Mouse (Mus musculus) midbrain, embryonic 12.5 days (tissue): ENCODE measurements around the gene Ntm. TPM values are rescaled to one million over a fixed set of nuclear protein-coding genes. Genes with fewer than 3 reads are reported as not detected.

Experiments
- ATAC-seq: fragments of 200-750 bp; cut with Nextera tagmentation; 2 replicates; pipeline ENCODE4 v1.8.0; 2017; ENCODE audit warnings: low read depth, moderate TSS enrichment, moderate library complexity; ENCODE audit not compliant: low FRiP score
- H3K27ac ChIP-seq: fragments of 300-500 bp; sonication (generic); replicated peaks from 2 replicates; pipeline ENCODE4 v1.5.1; 2016; ENCODE audit warnings: mild to moderate bottlenecking
- H3K27me3 ChIP-seq: fragments of 300-500 bp; sonication (generic); 2 replicates; pipeline ENCODE4 v1.6.1; 2016; ENCODE audit warnings: mild to moderate bottlenecking
- H3K36me3 ChIP-seq: fragments of 300-500 bp; sonication (generic); 2 replicates; pipeline ENCODE4 v1.6.1; 2016
- H3K4me1 ChIP-seq: fragments of 300-500 bp; sonication (generic); 2 replicates; pipeline ENCODE4 v1.6.1; 2016
- H3K4me2 ChIP-seq: fragments of 300-500 bp; sonication (generic); replicated peaks from 2 replicates; pipeline ENCODE4 v1.6.1; 2016; ENCODE audit warnings: mild to moderate bottlenecking, moderate library complexity
- H3K4me3 ChIP-seq: fragments of 300-500 bp; sonication (generic); 2 replicates; pipeline ENCODE4 v1.5.1; 2016; ENCODE audit warnings: mild to moderate bottlenecking
- H3K9ac ChIP-seq: fragments of 300-500 bp; sonication (generic); replicated peaks from 2 replicates; pipeline ENCODE4 v1.6.1; 2016; ENCODE audit warnings: mild to moderate bottlenecking, moderate library complexity
- H3K9me3 ChIP-seq: fragments of 300-500 bp; sonication (generic); 2 replicates; pipeline ENCODE4 v1.6.1; 2016; ENCODE audit warnings: mild to moderate bottlenecking
- WGBS: fragments of 180-500 bp; shearing (Covaris S2); methylation state at CpG from one replicate; pipeline ENCODE4 v1.1.7; 2016; 5-methylcytosine and 5-hydroxymethylcytosine counted together
- polyA plus RNA-seq: library from polyadenylated mRNA; unstranded; fragments of >200 nt; fragmentation: Nextera tagmentation; extraction: Ambion mirVana; gene quantifications from 2 replicates; pipeline ENCODE4 v1.2.1, GENCODE M21; 2016

The Ntm gene
- polyA plus RNA-seq, 1 experiment from 2014 or later, result 39.0 TPM

- peak overlapping the region; percentile 23 for H3K4me3 ChIP-seq
These were observed 19.5 kb downstream of the Ntm start for GRCm38 (mm10) chr9:29943209-29944070.

GRCm38 (mm10) chr9:29942183-29942952 is 20.6 kb downstream of the Ntm start:
- 65% methylated on average over 11 of the region's 11 CpGs for WGBS
- no peak overlapping the region for H3K4me2 ChIP-seq
- H3K4me1 ChIP-seq, result peaks cover 22% of the 10 kb centered on the region
- no peaks in the 10 kb centered on the region for H3K9me3 ChIP-seq
- no peak overlapping the region for H3K9ac ChIP-seq
- peaks cover 15% of the 10 kb centered on the region for H3K27me3 ChIP-seq
- H3K4me3 ChIP-seq, result no peak overlapping the region
- no peak overlapping the region for H3K27ac ChIP-seq
- H3K36me3 ChIP-seq, result no peaks in the 10 kb centered on the region
- ATAC-seq, result no peak

More at GRCm38 (mm10) chr9:29943209-29944070, 19.5 kb downstream of the Ntm start:
- H3K4me2 ChIP-seq, result peak overlapping the region; percentile 43
- peak; percentile 47; the same call in 1 of the 2 replicates for ATAC-seq
- 0 out of 2 replicates have a peak overlapping the region, but pooled peaks have one; percentile 0 for H3K9ac ChIP-seq
- peaks cover 15% of the 10 kb centered on the region for H3K27me3 ChIP-seq
- H3K27ac ChIP-seq, result no peak overlapping the region
- H3K9me3 ChIP-seq, result no peaks in the 10 kb centered on the region
- peaks cover 22% of the 10 kb centered on the region for H3K4me1 ChIP-seq
- H3K36me3 ChIP-seq, result no peaks in the 10 kb centered on the region
- WGBS, result 12% methylated on average over 20 of the region's 20 CpGs

GRCm38 (mm10) chr9:29939517-29940034 is 23.4 kb downstream of the Ntm start:
- no peaks in the 10 kb centered on the region for H3K9me3 ChIP-seq
- no peak overlapping the region for H3K27ac ChIP-seq
- no peaks in the 10 kb centered on the region for H3K36me3 ChIP-seq
- no peak overlapping the region for H3K4me3 ChIP-seq
- H3K4me1 ChIP-seq, result peaks cover 27% of the 10 kb centered on the region
- peaks cover 12% of the 10 kb centered on the region for H3K27me3 ChIP-seq
- H3K4me2 ChIP-seq, result no peak overlapping the region
- 65% methylated on average over 16 of the region's 16 CpGs for WGBS
- ATAC-seq, result no peak
- H3K9ac ChIP-seq, result no peak overlapping the region

- Histone ChIP-seq H3K4me1 (no peaks in the 10 kb centered on the region; the same call in 1 of the 2 replicates), H3K27ac (no peak overlapping the region), H3K9ac (no peak overlapping the region), H3K9me3 (no peaks in the 10 kb centered on the region), H3K4me2 (no peak overlapping the region), H3K4me3 (no peak overlapping the region), H3K36me3 (no peaks in the 10 kb centered on the region), H3K27me3 (peaks cover 5% of the 10 kb centered on the region)
- 91% methylated on average over 4 of the region's 4 CpGs for WGBS
- ATAC-seq, result no peak
These were observed 34.1 kb downstream of the Ntm start for GRCm38 (mm10) chr9:29928796-29929195.

GRCm38 (mm10) chr9:29925382-29925781 is 37.6 kb downstream of the Ntm start:
- Histone ChIP-seq H3K27ac (no peak overlapping the region), H3K9me3 (no peaks in the 10 kb centered on the region), H3K4me1 (peaks cover 13% of the 10 kb centered on the region), H3K36me3 (no peaks in the 10 kb centered on the region), H3K4me2 (no peak overlapping the region), H3K4me3 (no peak overlapping the region), H3K27me3 (no peaks in the 10 kb centered on the region), H3K9ac (no peak overlapping the region)
- 88% methylated on average over 3 of the region's 3 CpGs for WGBS
- no peak for ATAC-seq

- H3K4me2 ChIP-seq, result no peak overlapping the region
- no peak overlapping the region for H3K9ac ChIP-seq
- ATAC-seq, result no peak
- no peak overlapping the region for H3K27ac ChIP-seq
- no peaks in the 10 kb centered on the region for H3K9me3 ChIP-seq
- no peak overlapping the region for H3K4me3 ChIP-seq
- 68% methylated on average over 9 of the region's 9 CpGs for WGBS
- H3K4me1 ChIP-seq, result 0 out of 2 replicates have a peak, but pooled peaks cover 9% of the 10 kb centered on the region
- no peaks in the 10 kb centered on the region for H3K27me3 ChIP-seq
- no peaks in the 10 kb centered on the region for H3K36me3 ChIP-seq
These were observed 64.4 kb downstream of the Ntm start for GRCm38 (mm10) chr9:29898406-29899054.

GRCm38 (mm10) chr9:29897448-29897847 is 65.5 kb downstream of the Ntm start:
- H3K27ac ChIP-seq, result no peak overlapping the region
- 71% methylated on average over 4 of the region's 4 CpGs for WGBS
- H3K9me3 ChIP-seq, result no peaks in the 10 kb centered on the region
- H3K4me1 ChIP-seq, result 0 out of 2 replicates have a peak, but pooled peaks cover 9% of the 10 kb centered on the region
- H3K4me2 ChIP-seq, result no peak overlapping the region
- ATAC-seq, result no peak
- no peaks in the 10 kb centered on the region for H3K27me3 ChIP-seq
- no peak overlapping the region for H3K4me3 ChIP-seq
- H3K9ac ChIP-seq, result no peak overlapping the region
- H3K36me3 ChIP-seq, result no peaks in the 10 kb centered on the region

GRCm38 (mm10) chr9:29892792-29893191 is 70.1 kb downstream of the Ntm start:
- WGBS, result 79% methylated on average over 5 of the region's 5 CpGs
- Histone ChIP-seq H3K4me3 (no peak overlapping the region), H3K4me2 (no peak overlapping the region), H3K9me3 (no peaks in the 10 kb centered on the region), H3K4me1 (0 out of 2 replicates have a peak, but pooled peaks cover 3% of the 10 kb centered on the region), H3K9ac (no peak overlapping the region), H3K27me3 (no peaks in the 10 kb centered on the region), H3K27ac (no peak overlapping the region), H3K36me3 (no peaks in the 10 kb centered on the region)
- no peak for ATAC-seq

- ATAC-seq, result no peak
- no peak overlapping the region for H3K4me3 ChIP-seq
- H3K27me3 ChIP-seq, result no peaks in the 10 kb centered on the region
- H3K27ac ChIP-seq, result no peak overlapping the region
- no peak overlapping the region for H3K9ac ChIP-seq
- H3K4me1 ChIP-seq, result no peaks in the 10 kb centered on the region
- no peaks in the 10 kb centered on the region for H3K9me3 ChIP-seq
- WGBS, result 87% methylated on average over 3 of the region's 3 CpGs
- no peak overlapping the region for H3K4me2 ChIP-seq
- H3K36me3 ChIP-seq, result no peaks in the 10 kb centered on the region
These were observed 74.2 kb downstream of the Ntm start for GRCm38 (mm10) chr9:29888712-29889111.

GRCm38 (mm10) chr9:29887924-29888323 is 75.0 kb downstream of the Ntm start:
- H3K4me3 ChIP-seq, result no peak overlapping the region
- no peak overlapping the region for H3K4me2 ChIP-seq
- H3K27me3 ChIP-seq, result no peaks in the 10 kb centered on the region
- H3K36me3 ChIP-seq, result no peaks in the 10 kb centered on the region
- 88% methylated on average over 5 of the region's 5 CpGs for WGBS
- no peaks in the 10 kb centered on the region for H3K9me3 ChIP-seq
- no peaks in the 10 kb centered on the region for H3K4me1 ChIP-seq
- no peak overlapping the region for H3K9ac ChIP-seq
- no peak for ATAC-seq
- no peak overlapping the region for H3K27ac ChIP-seq

GRCm38 (mm10) chr9:29884062-29884461 is 78.9 kb downstream of the Ntm start:
- ATAC-seq, result no peak
- Histone ChIP-seq H3K27me3 (peaks cover 10% of the 10 kb centered on the region; the same call in 1 of the 2 replicates), H3K36me3 (no peaks in the 10 kb centered on the region), H3K4me2 (no peak overlapping the region), H3K27ac (no peak overlapping the region), H3K4me1 (no peaks in the 10 kb centered on the region), H3K9me3 (no peaks in the 10 kb centered on the region), H3K4me3 (no peak overlapping the region), H3K9ac (no peak overlapping the region)
- WGBS, result 51% methylated on average over 3 of the region's 3 CpGs
